Mouse (Mus musculus): ENCODE measurements around the gene Cntd1.

GRCm38 (mm10) chr11:101338123-101338760 lies 59.4 kb downstream of the Cntd1 start:
- no peak for TF ChIP-seq CTCF (IDR thresholded peaks at IDR 0.05)
- TF ChIP-seq EP300 (IDR thresholded peaks at IDR 0.05), result no peak

Measured in lung, postnatal 0 days (tissue).